Mouse (Mus musculus) CH12.LX (cell line): ENCODE measurements around the gene Oaz1.

ENCODE experiments used
- CTCF ChIP-seq, 2 experiments: IDR thresholded peaks in 1 of 2; conservative IDR thresholded peaks in 1 of 2; 2 replicates each; pipeline ENCODE4 v1.5.1; 2011 to 2012; ENCODE audit warnings: low read depth in 2 of 2, low read length in 2 of 2, improper control_type of control experiment in 1 of 2, inconsistent platforms in 1 of 2, mild to moderate bottlenecking in 1 of 2, moderate library complexity in 1 of 2
- NRF1 ChIP-seq: IDR thresholded peaks from 2 replicates; pipeline ENCODE4 v1.6.1; 2014; ENCODE audit warnings: low read depth, mild to moderate bottlenecking, inconsistent platforms, low read length, improper control_type of control experiment, moderate library complexity
- POLR2A ChIP-seq: IDR thresholded peaks from 2 replicates; pipeline ENCODE4 v1.6.1; 2011; ENCODE audit warnings: low read depth, mild to moderate bottlenecking, improper control_type of control experiment, low read length
- USF1 ChIP-seq: IDR thresholded peaks from 2 replicates; pipeline ENCODE4 v1.6.1; 2014; ENCODE audit warnings: low read depth, mild to moderate bottlenecking, inconsistent platforms, low read length, improper control_type of control experiment

DNA sequence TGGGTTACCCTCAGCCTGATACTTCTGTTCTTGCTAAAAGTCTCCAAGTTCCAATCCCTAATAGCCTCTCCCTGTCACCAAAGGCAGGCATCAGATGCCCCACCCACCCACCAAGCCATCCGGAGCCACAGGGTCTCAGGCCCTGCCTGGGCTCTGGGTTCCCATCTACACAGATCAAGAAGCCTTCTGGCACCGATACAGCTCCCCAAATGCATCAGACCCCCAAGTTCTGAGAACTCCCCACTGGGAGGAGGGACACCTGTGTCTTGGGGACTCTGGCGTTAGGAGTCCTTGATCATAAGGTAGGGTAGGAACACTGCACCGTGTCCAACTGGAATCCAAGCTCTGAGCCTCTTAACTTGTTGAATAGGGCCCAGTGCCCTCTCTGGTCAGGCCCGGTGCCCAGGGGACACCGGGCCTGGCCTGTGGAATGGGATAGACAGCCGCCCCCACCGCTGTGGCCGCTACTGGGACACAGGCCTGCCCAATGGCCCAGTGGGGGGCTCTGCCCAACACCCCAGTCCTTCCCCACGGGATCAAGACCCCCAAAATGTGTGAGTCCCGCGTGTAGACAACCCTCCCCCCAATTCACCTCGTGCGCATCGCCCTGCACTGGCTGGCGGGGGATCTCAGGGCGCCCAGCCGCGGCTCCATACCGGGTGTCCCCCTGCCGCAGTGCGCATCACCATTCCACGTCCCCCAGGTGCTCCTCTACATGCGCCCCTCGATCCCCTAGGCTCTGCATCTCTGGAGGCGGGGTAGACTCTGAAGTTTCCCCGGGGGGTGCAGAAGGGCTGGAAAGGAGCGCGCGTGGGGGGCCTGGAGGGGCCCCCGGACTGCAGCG, 16.9 kb downstream of the Oaz1 start:
- TF ChIP-seq CTCF (conservative IDR thresholded peaks at IDR 0.05 in 1 of 2, IDR thresholded peaks at IDR 0.05 in 1 of 2; ENCODE audit: low read depth in 2 of 2, low read length in 2 of 2), result no peak
- TF ChIP-seq POLR2A, result no peak
- TF ChIP-seq USF1, result no peak
- TF ChIP-seq NRF1, result no peak
